Mouse (Mus musculus): Measurements from ENCODE around the gene Hadhb.

Hadhb gene

GRCm38 (mm10) chr5:30154474-30155394 lies at the start of gene Hadhb, which contains the start of gene Hadha:
TSS of gene Hadhb (plus strand) at chr5:30155248.
TSS of gene Hadha (minus strand) at chr5:30155162.
- peak; percentile 89 to 90 for DNase-seq (ENCODE audit: low spot score in 2 of 2)

GRCm38 (mm10) chr5:30105668-30106300 lies 49.3 kb upstream of the Hadhb start, which contains the start of gene 3110082J24Rik:
TSS of gene 3110082J24Rik (minus strand) at chr5:30106086.
- DNase-seq (ENCODE audit: low spot score in 2 of 2): no peak

- no peak for DNase-seq (ENCODE audit: low spot score in 2 of 2)
Observed at GRCm38 (mm10) chr5:30106756-30107155, 48.3 kb upstream of the Hadhb start.

GRCm38 (mm10) chr5:30107186-30107585 lies 47.9 kb upstream of the Hadhb start:
- DNase-seq (ENCODE audit: low spot score in 2 of 2): no peak

- no peak for DNase-seq (ENCODE audit: low spot score in 2 of 2)
Observed at GRCm38 (mm10) chr5:30107611-30108041, 47.4 kb upstream of the Hadhb start.

GRCm38 (mm10) chr5:30108233-30108632 lies 46.8 kb upstream of the Hadhb start:
- DNase-seq (ENCODE audit: low spot score in 2 of 2): no peak

GRCm38 (mm10) chr5:30109899-30110298 lies 45.1 kb upstream of the Hadhb start:
- no peak for DNase-seq (ENCODE audit: low spot score in 2 of 2)

- DNase-seq (ENCODE audit: low spot score in 2 of 2): no peak
Observed at GRCm38 (mm10) chr5:30110371-30111060, 44.5 kb upstream of the Hadhb start.

GRCm38 (mm10) chr5:30111126-30111525 lies 43.9 kb upstream of the Hadhb start:
- no peak for DNase-seq (ENCODE audit: low spot score in 2 of 2)

- DNase-seq (ENCODE audit: low spot score in 2 of 2): no peak
Observed at GRCm38 (mm10) chr5:30111771-30112170, 43.3 kb upstream of the Hadhb start.

- DNase-seq (ENCODE audit: low spot score in 2 of 2): no peak
Observed at GRCm38 (mm10) chr5:30112533-30113068, 42.4 kb upstream of the Hadhb start.

GRCm38 (mm10) chr5:30113881-30114760 lies 40.9 kb upstream of the Hadhb start:
- peak; percentile 33 to 44 for DNase-seq (ENCODE audit: low spot score in 2 of 2)

GRCm38 (mm10) chr5:30114761-30115140 lies 40.3 kb upstream of the Hadhb start:
- no peak for DNase-seq (ENCODE audit: low spot score in 2 of 2)

GRCm38 (mm10) chr5:30115718-30116117 lies 39.3 kb upstream of the Hadhb start:
- no peak for DNase-seq (ENCODE audit: low spot score in 2 of 2)

GRCm38 (mm10) chr5:30118018-30118417 lies 37.0 kb upstream of the Hadhb start:
- no peak for DNase-seq (ENCODE audit: low spot score in 2 of 2)

GRCm38 (mm10) chr5:30119163-30119562 lies 35.9 kb upstream of the Hadhb start:
- DNase-seq (ENCODE audit: low spot score in 2 of 2): no peak

GRCm38 (mm10) chr5:30120106-30120505 lies 34.9 kb upstream of the Hadhb start:
- no peak for DNase-seq (ENCODE audit: low spot score in 2 of 2)

- DNase-seq (ENCODE audit: low spot score in 2 of 2): no peak
Observed at GRCm38 (mm10) chr5:30122481-30122880, 32.6 kb upstream of the Hadhb start.

- DNase-seq (ENCODE audit: low spot score in 2 of 2): no peak
Observed at GRCm38 (mm10) chr5:30125587-30125986, 29.5 kb upstream of the Hadhb start.

GRCm38 (mm10) chr5:30126756-30127155 lies 28.3 kb upstream of the Hadhb start:
- no peak for DNase-seq (ENCODE audit: low spot score in 2 of 2)
